Mouse (Mus musculus) hindbrain, embryonic 12.5 days (tissue): ENCODE measurements around the gene Csf2. TPM values are rescaled to one million over a fixed set of nuclear protein-coding genes. Genes with fewer than 3 reads are reported as not detected.
"Not testable (repeated sequence)": the region's sequence is repeated elsewhere in the genome, so short reads cannot be mapped to it uniquely, and the experiment has no call there.

Experiments used
- ATAC-seq: fragments of 200-750 bp; cut with Nextera tagmentation; 2 replicates; pipeline ENCODE4 v1.8.0; 2017; ENCODE audit warnings: moderate TSS enrichment; ENCODE audit not compliant: low FRiP score
- H3K27ac ChIP-seq: fragments of 300-500 bp; sonication (generic); 2 replicates; pipeline ENCODE4 v1.5.1; 2016; ENCODE audit warnings: mild to moderate bottlenecking
- H3K27me3 ChIP-seq: fragments of 300-500 bp; sonication (generic); 2 replicates; pipeline ENCODE4 v1.6.1; 2016; ENCODE audit warnings: mild to moderate bottlenecking
- H3K36me3 ChIP-seq: fragments of 300-500 bp; sonication (generic); 2 replicates; pipeline ENCODE4 v1.6.1; 2016; ENCODE audit warnings: mild to moderate bottlenecking
- H3K4me1 ChIP-seq: fragments of 300-500 bp; sonication (generic); 2 replicates; pipeline ENCODE4 v1.6.1; 2016
- H3K4me2 ChIP-seq: fragments of 300-500 bp; sonication (generic); replicated peaks from 2 replicates; pipeline ENCODE4 v1.6.1; 2016; ENCODE audit warnings: mild to moderate bottlenecking
- H3K4me3 ChIP-seq: fragments of 300-500 bp; sonication (generic); 2 replicates; pipeline ENCODE4 v1.5.1; 2016; ENCODE audit warnings: mild to moderate bottlenecking
- H3K9ac ChIP-seq: fragments of 300-500 bp; sonication (generic); 2 replicates; pipeline ENCODE4 v1.6.1; 2016; ENCODE audit warnings: mild to moderate bottlenecking, moderate library complexity
- H3K9me3 ChIP-seq: fragments of 300-500 bp; sonication (generic); replicated peaks from 2 replicates; pipeline ENCODE4 v1.6.1; 2016; ENCODE audit warnings: mild to moderate bottlenecking
- WGBS: fragments of 180-500 bp; shearing (Covaris S2); methylation state at CpG from one replicate; pipeline ENCODE4 v1.1.7; 2016; 5-methylcytosine and 5-hydroxymethylcytosine counted together
- polyA plus RNA-seq: library from polyadenylated mRNA; unstranded; fragments of >200 nt; fragmentation: Nextera tagmentation; extraction: Ambion mirVana; gene quantifications from 2 replicates; pipeline ENCODE4 v1.2.1, GENCODE M21; 2016

Gene Csf2
- polyA plus RNA-seq = not detected in 2 replicates

GRCm38 (mm10) chr11:54248940-54249717 is at the start of gene Csf2:
Gene Csf2, minus strand, starts transcription at chr11:54249667.
- ATAC-seq = no peak
- 73% methylated on average over 11 of the region's 11 CpGs for WGBS

GRCm38 (mm10) chr11:54298777-54299176 is 49.3 kb upstream of the Csf2 start:
- Histone ChIP-seq H3K9ac (no peak overlapping the region), H3K4me3 (no peak overlapping the region), H3K4me1 (peaks cover 3% of the 10 kb centered on the region; the same call in 1 of the 2 replicates), H3K4me2 (no peak overlapping the region), H3K36me3 (no peaks in the 10 kb centered on the region), H3K9me3 (peaks cover 9% of the 10 kb centered on the region; the same call in 1 of the 2 replicates), H3K27me3 (no peaks in the 10 kb centered on the region), H3K27ac (no peak overlapping the region)
- ATAC-seq = no peak

More at GRCm38 (mm10) chr11:54248940-54249717, at the start of gene Csf2:
- no peaks in the 10 kb centered on the region for H3K27me3 ChIP-seq
- no peak within 1 kb of the TSS for H3K9ac ChIP-seq
- no peaks in the 10 kb centered on the region for H3K4me1 ChIP-seq
- H3K9me3 ChIP-seq = no peaks in the 10 kb centered on the region
- H3K4me2 ChIP-seq = no peak within 1 kb of the TSS
- H3K4me3 ChIP-seq = no peak within 1 kb of the TSS
- H3K36me3 ChIP-seq = no peaks in the 10 kb centered on the region
- H3K27ac ChIP-seq = no peak within 1 kb of the TSS

GRCm38 (mm10) chr11:54297471-54297870 is 48.0 kb upstream of the Csf2 start:
- H3K4me2 ChIP-seq, H3K27me3 ChIP-seq, H3K4me1 ChIP-seq, H3K27ac ChIP-seq, H3K4me3 ChIP-seq, ATAC-seq, H3K9me3 ChIP-seq, H3K36me3 ChIP-seq, H3K9ac ChIP-seq: not testable (repeated sequence)
- 82% methylated on average over 2 of the region's 2 CpGs for WGBS

GRCm38 (mm10) chr11:54296734-54297133 is 47.3 kb upstream of the Csf2 start:
- Histone ChIP-seq H3K9me3 (peaks cover 9% of the 10 kb centered on the region; the same call in 1 of the 2 replicates), H3K36me3 (no peaks in the 10 kb centered on the region), H3K9ac (no peak overlapping the region), H3K27ac (no peak overlapping the region), H3K4me2 (no peak overlapping the region), H3K27me3 (no peaks in the 10 kb centered on the region), H3K4me3 (no peak overlapping the region), H3K4me1 (no peaks in the 10 kb centered on the region)
- WGBS = 100% methylated on average over 1 of the region's 1 CpGs
- no peak for ATAC-seq

- no peaks in the 10 kb centered on the region for H3K4me1 ChIP-seq
- ATAC-seq = no peak
- 85% methylated on average over 4 of the region's 4 CpGs for WGBS
These were observed 46.5 kb upstream of the Csf2 start for GRCm38 (mm10) chr11:54295971-54296370.

GRCm38 (mm10) chr11:54293980-54294807 is 44.7 kb upstream of the Csf2 start:
- Histone ChIP-seq H3K9me3 (peaks cover 9% of the 10 kb centered on the region; the same call in 1 of the 2 replicates), H3K27me3 (no peaks in the 10 kb centered on the region), H3K36me3 (no peaks in the 10 kb centered on the region), H3K9ac (no peak overlapping the region), H3K4me3 (no peak overlapping the region), H3K27ac (no peak overlapping the region), H3K4me1 (no peaks in the 10 kb centered on the region), H3K4me2 (no peak overlapping the region)
- 63% methylated on average over 12 of the region's 12 CpGs for WGBS
- ATAC-seq = no peak

More at GRCm38 (mm10) chr11:54295971-54296370, 46.5 kb upstream of the Csf2 start:
- H3K36me3 ChIP-seq = no peaks in the 10 kb centered on the region
- H3K27me3 ChIP-seq = no peaks in the 10 kb centered on the region
- H3K27ac ChIP-seq = no peak overlapping the region
- H3K4me3 ChIP-seq = no peak overlapping the region
- H3K9ac ChIP-seq = no peak overlapping the region
- H3K9me3 ChIP-seq = peaks cover 9% of the 10 kb centered on the region; the same call in 1 of the 2 replicates
- no peak overlapping the region for H3K4me2 ChIP-seq

- Histone ChIP-seq H3K4me3 (no peak overlapping the region), H3K27me3 (no peaks in the 10 kb centered on the region), H3K27ac (no peak overlapping the region), H3K4me1 (no peaks in the 10 kb centered on the region), H3K36me3 (no peaks in the 10 kb centered on the region), H3K4me2 (no peak overlapping the region), H3K9ac (no peak overlapping the region), H3K9me3 (0 out of 2 replicates have a peak, but pooled peaks cover under 1% of the 10 kb centered on the region)
- 91% methylated on average over 2 of the region's 2 CpGs for WGBS
- no peak for ATAC-seq
These were observed 42.7 kb upstream of the Csf2 start for GRCm38 (mm10) chr11:54292163-54292562.

GRCm38 (mm10) chr11:54287821-54288453 is 38.5 kb upstream of the Csf2 start:
- no peaks in the 10 kb centered on the region for H3K36me3 ChIP-seq
- H3K9ac ChIP-seq = no peak overlapping the region
- ATAC-seq = no peak
- WGBS = 91% methylated on average over 8 of the region's 8 CpGs
- H3K4me2 ChIP-seq = no peak overlapping the region
- H3K4me1 ChIP-seq = no peaks in the 10 kb centered on the region
- no peak overlapping the region for H3K27ac ChIP-seq
- no peaks in the 10 kb centered on the region for H3K27me3 ChIP-seq
- no peaks in the 10 kb centered on the region for H3K9me3 ChIP-seq
- no peak overlapping the region for H3K4me3 ChIP-seq

- WGBS = 80% methylated on average over 5 of the region's 5 CpGs
- no peak overlapping the region for H3K4me3 ChIP-seq
These were observed 22.0 kb upstream of the Csf2 start for GRCm38 (mm10) chr11:54271437-54271949.

GRCm38 (mm10) chr11:54269191-54269896 is 19.9 kb upstream of the Csf2 start:
- Histone ChIP-seq H3K4me2 (no peak overlapping the region), H3K9ac (no peak overlapping the region), H3K36me3 (no peaks in the 10 kb centered on the region), H3K27me3 (no peaks in the 10 kb centered on the region), H3K9me3 (no peaks in the 10 kb centered on the region), H3K4me1 (no peaks in the 10 kb centered on the region), H3K4me3 (no peak overlapping the region), H3K27ac (no peak overlapping the region)
- no peak for ATAC-seq
- 88% methylated on average over 3 of the region's 3 CpGs for WGBS

More at GRCm38 (mm10) chr11:54271437-54271949, 22.0 kb upstream of the Csf2 start:
- Histone ChIP-seq H3K9ac (no peak overlapping the region), H3K27ac (no peak overlapping the region), H3K4me1 (no peaks in the 10 kb centered on the region), H3K4me2 (no peak overlapping the region), H3K36me3 (no peaks in the 10 kb centered on the region), H3K9me3 (no peaks in the 10 kb centered on the region), H3K27me3 (no peaks in the 10 kb centered on the region)
- ATAC-seq = no peak

GRCm38 (mm10) chr11:54267177-54267576 is 17.7 kb upstream of the Csf2 start, which contains the start of gene Il3:
Gene Il3, minus strand, starts transcription at chr11:54267277.
- no peak within 1 kb of the TSS for H3K9ac ChIP-seq
- no peak within 1 kb of the TSS for H3K4me2 ChIP-seq
- no peaks in the 10 kb centered on the region for H3K27me3 ChIP-seq
- 80% methylated on average over 6 of the region's 6 CpGs for WGBS
- no peak within 1 kb of the TSS for H3K4me3 ChIP-seq
- H3K27ac ChIP-seq = no peak within 1 kb of the TSS
- H3K4me1 ChIP-seq = no peaks in the 10 kb centered on the region
- no peaks in the 10 kb centered on the region for H3K9me3 ChIP-seq
- no peak for ATAC-seq
- H3K36me3 ChIP-seq = no peaks in the 10 kb centered on the region
